Mouse (Mus musculus) yolk sac, embryonic 10.5 days (tissue): ENCODE results near the gene Zfp868.
"Not testable (repeated sequence)": the region's sequence is repeated elsewhere in the genome, so short reads cannot be mapped to it uniquely, and the experiment has no call there.

Experiments used
- DNase-seq: peaks from one replicate; pipeline ENCODE4 v3.0.0-alpha.2; 2017; ENCODE audit warnings: low spot score

Zfp868 gene

GRCm38 (mm10) chr8:69625095-69625789 is at the start of gene Zfp868:
Gene Zfp868, minus strand, starts transcription at chr8:69625548.
- peak; percentile 98 for DNase-seq

- DNase-seq, result not testable (repeated sequence)
Observed at GRCm38 (mm10) chr8:69665051-69665450, 39.7 kb upstream of the Zfp868 start.

- no peak for DNase-seq
Observed at GRCm38 (mm10) chr8:69661294-69661693, 35.9 kb upstream of the Zfp868 start.

- DNase-seq, result peak; percentile 93
Observed at GRCm38 (mm10) chr8:69654358-69654981, 29.1 kb upstream of the Zfp868 start, which contains the start of gene Zfp964. Gene Zfp964, plus strand, starts transcription at chr8:69654479.

- DNase-seq, result no peak
Observed at GRCm38 (mm10) chr8:69653808-69654357, 28.5 kb upstream of the Zfp868 start.

- no peak for DNase-seq
Observed at GRCm38 (mm10) chr8:69618078-69618477, 7.3 kb downstream of the Zfp868 start.

GRCm38 (mm10) chr8:69614687-69615086 is 10.7 kb downstream of the Zfp868 start:
- no peak for DNase-seq

- DNase-seq, result not testable (repeated sequence)
Observed at GRCm38 (mm10) chr8:69597598-69597997, 27.8 kb downstream of the Zfp868 start.

- DNase-seq, result peak; percentile 57
Observed at GRCm38 (mm10) chr8:69584611-69585202, 40.6 kb downstream of the Zfp868 start.

- not testable (repeated sequence) for DNase-seq
Observed at GRCm38 (mm10) chr8:69584201-69584600, 41.1 kb downstream of the Zfp868 start.
